Comparison of ENCODE assay signal across 11 mouse cellular contexts in genomic region chr8:108822841-108823266, GRCm38 (mm10).
DNase-seq lines count a peak whose midpoint lies in the region; ATAC-seq and TF ChIP-seq lines count a peak whose summit lies in the region.
"Had no signal": no experiment of that assay in that cellular context is flagged by ENCODE, and none has a peak within 500 bp of the region (broad histone marks: within the 10 kb centered on the region; RNA-seq: fewer than 3 reads in every experiment).

No protein-coding gene starts in this region.

- no peak overlapping the region for H3K9ac ChIP-seq in heart, embryonic 11.5 days (ENCODE audit: low read depth, low read length)
- H3K9ac ChIP-seq in embryonic facial prominence, embryonic 14.5 days (ENCODE audit: low read depth, low read length) = no peak overlapping the region

- H3K79me3 ChIP-seq in C2C12 (ENCODE audit: low read depth) = peaks cover 16% of the 10 kb centered on the region

- H3K79me2 ChIP-seq in C2C12 (ENCODE audit: control insufficient read depth, insufficient read depth) = peaks cover 43% of the 10 kb centered on the region

- no peak for TF ChIP-seq CTCF in C2C12 (IDR thresholded peaks at IDR 0.05; ENCODE audit: control insufficient read depth, insufficient read depth, insufficient read length)
- no peak for TF ChIP-seq CTCF in layer of hippocampus, adult 2 months (conservative IDR thresholded peaks at IDR 0.05)

- peaks cover 20% of the 10 kb centered on the region for H3K4me1 ChIP-seq in heart, embryonic 11.5 days (ENCODE audit: control insufficient read depth, insufficient read depth, low read length)
- H3K4me1 ChIP-seq in embryonic facial prominence, embryonic 14.5 days (ENCODE audit: control insufficient read depth, insufficient read depth, low read length) = peaks cover 33% of the 10 kb centered on the region

- no peaks in the 10 kb centered on the region for H3K36me3 ChIP-seq in heart, embryonic 11.5 days (ENCODE audit: control insufficient read depth, insufficient read depth, low read length)
- H3K36me3 ChIP-seq in C2C12 (ENCODE audit: control insufficient read depth, insufficient read depth) = peaks cover 4% of the 10 kb centered on the region
- no peaks in the 10 kb centered on the region for H3K36me3 ChIP-seq in embryonic facial prominence, embryonic 14.5 days (ENCODE audit: control insufficient read depth, insufficient read depth, low read length)
- H3K36me3 ChIP-seq: G1E had no signal

- peak; percentile 21 for DNase-seq in heart, postnatal 4 days
- peak; percentile 90 for DNase-seq in embryonic facial prominence, embryonic 14.5 days (ENCODE audit: low spot score)
- DNase-seq in lung, postnatal 4 days = peak; percentile 51 to 68
- no peak for DNase-seq in layer of hippocampus, adult 2 months (ENCODE audit: low spot score in 2 of 2)
- no peak for DNase-seq in ovary, postnatal 10 days (ENCODE audit: low spot score)

- no peak overlapping the region for H3K4me3 ChIP-seq in heart, embryonic 11.5 days (ENCODE audit: low read depth, low read length)
- H3K4me3 ChIP-seq in C2C12 (ENCODE audit: insufficient read depth, poor library complexity, severe bottlenecking) = no peak overlapping the region
- no peak overlapping the region for H3K4me3 ChIP-seq in embryonic facial prominence, embryonic 14.5 days (ENCODE audit: low read depth, low read length)
- H3K4me3 ChIP-seq in layer of hippocampus, adult 2 months = no peak overlapping the region
- H3K4me3 ChIP-seq: erythroblast, embryonic 14.5 days; megakaryocyte, embryonic 14.5 days had no signal

- no peak for ATAC-seq in heart, embryonic 11.5 days (replicated peaks; ENCODE audit: insufficient number of reproducible peaks, low FRiP score, low TSS enrichment)
- ATAC-seq in embryonic facial prominence, embryonic 14.5 days (ENCODE audit: low read depth) = peak; percentile 84
- ATAC-seq in erythroblast, adult 5-6 weeks (replicated peaks; ENCODE audit: low FRiP score, poor library complexity, severe bottlenecking) = no peak

- H3K27me3 ChIP-seq in heart, embryonic 11.5 days (ENCODE audit: control insufficient read depth, insufficient read depth, low read length) = no peaks in the 10 kb centered on the region
- H3K27me3 ChIP-seq in C2C12 (ENCODE audit: control insufficient read depth, insufficient read depth, insufficient read length) = no peaks in the 10 kb centered on the region
- H3K27me3 ChIP-seq in embryonic facial prominence, embryonic 14.5 days (replicated peaks; ENCODE audit: control insufficient read depth, insufficient read depth, low read length) = no peaks in the 10 kb centered on the region

- H3K4me2 ChIP-seq in heart, embryonic 11.5 days = no peak overlapping the region
- peak overlapping the region; percentile 39 for H3K4me2 ChIP-seq in embryonic facial prominence, embryonic 14.5 days (ENCODE audit: low read depth, low read length)

- 59% methylated on average over 15 of the region's 15 CpGs for WGBS in heart, embryonic 11.5 days (ENCODE audit: insufficient replicate concordance)
- 30% methylated on average over 15 of the region's 15 CpGs for WGBS in embryonic facial prominence, embryonic 14.5 days

- no peak overlapping the region for H3K27ac ChIP-seq in heart, embryonic 11.5 days (ENCODE audit: low read depth, low read length)
- no peak overlapping the region for H3K27ac ChIP-seq in embryonic facial prominence, embryonic 14.5 days (replicated peaks; ENCODE audit: low read depth, low read length)
- no peak overlapping the region for H3K27ac ChIP-seq in layer of hippocampus, adult 2 months

- no peaks in the 10 kb centered on the region for H3K9me3 ChIP-seq in heart, embryonic 11.5 days (replicated peaks; ENCODE audit: control insufficient read depth, low read length)
- no peaks in the 10 kb centered on the region for H3K9me3 ChIP-seq in embryonic facial prominence, embryonic 14.5 days (ENCODE audit: control insufficient read depth, low read length)

- H3ac ChIP-seq in C2C12 (ENCODE audit: control insufficient read depth, insufficient read length, low read depth) = no peak overlapping the region

TF ChIP-seq in C2C12, 6 proteins besides CTCF, POLR2A, EP300 and RAD21:
- TF ChIP-seq MAX (IDR thresholded peaks at IDR 0.05) = no peak
- no peak for TF ChIP-seq MYOG (IDR thresholded peaks at IDR 0.05; ENCODE audit: control insufficient read depth, extremely low read depth, insufficient read length)
- TF ChIP-seq USF1 (IDR thresholded peaks at IDR 0.05; ENCODE audit: low read depth) = no peak
- TF ChIP-seq CEBPB (IDR thresholded peaks at IDR 0.05; ENCODE audit: low read depth) = peak; percentile 72

Comparison
In these comparisons a context has a peak if more than half of its experiments do, and no peak if none do; other contexts are left out.
1. DNase-seq: peak in heart, postnatal 4 days (single experiment), embryonic facial prominence, embryonic 14.5 days (single experiment) and lung, postnatal 4 days (2 of 2); none in layer of hippocampus, adult 2 months (0 of 2) and ovary, postnatal 10 days (single experiment).